Mouse (Mus musculus) myocyte (in vitro differentiated cells): ENCODE results near the gene Lelp1. TPM values are rescaled to one million over a fixed set of nuclear protein-coding genes. Genes with fewer than 3 reads are reported as not detected.
A peak's percentile ranks its signal among the peaks of the same experiment; 100 is the strongest.

Experiments
- H3K27me3 ChIP-seq: one replicate; pipeline ENCODE4 v1.6.1; 2011; ENCODE audit not compliant: control insufficient read depth, insufficient read depth, insufficient read length
- H3K36me3 ChIP-seq: one replicate; pipeline ENCODE4 v1.6.1; 2011; ENCODE audit not compliant: control insufficient read depth, insufficient read depth
- H3K4me2 ChIP-seq: one replicate; pipeline ENCODE4 v1.6.1; 2011; ENCODE audit warnings: low read depth, control low read depth
- H3K4me3 ChIP-seq: one replicate; pipeline ENCODE4 v1.5.1; 2011; ENCODE audit warnings: mild to moderate bottlenecking, control low read depth, moderate library complexity
- H3K79me2 ChIP-seq: one replicate; pipeline ENCODE4 v1.6.1; 2011; ENCODE audit not compliant: control insufficient read depth, insufficient read depth
- H3ac ChIP-seq: one replicate; pipeline ENCODE4 v1.6.1; 2011; ENCODE audit not compliant: control insufficient read depth, insufficient read length
- CEBPB ChIP-seq: IDR thresholded peaks from 2 replicates; pipeline ENCODE4 v1.6.1; 2011; ENCODE audit warnings: mild to moderate bottlenecking, moderate library complexity; ENCODE audit not compliant: poor library complexity, insufficient read depth, severe bottlenecking
- E2F4 ChIP-seq: IDR thresholded peaks from one replicate; pipeline ENCODE4 v1.6.1; 2011; ENCODE audit warnings: mild to moderate bottlenecking, control low read depth, moderate library complexity; ENCODE audit not compliant: insufficient read depth
- MAX ChIP-seq: IDR thresholded peaks from one replicate; pipeline ENCODE4 v1.6.1; 2011; ENCODE audit warnings: low read depth, mild to moderate bottlenecking, control low read depth
- MYOD1 ChIP-seq, 3 experiments: IDR thresholded peaks; one replicate each; pipeline ENCODE4 v1.6.1; 2011; ENCODE audit warnings: control low read depth in 2 of 3, low read depth in 2 of 3, mild to moderate bottlenecking in 2 of 3, moderate library complexity in 1 of 3; ENCODE audit not compliant: insufficient read length in 2 of 3, control insufficient read depth in 1 of 3
- MYOG ChIP-seq, 3 experiments: IDR thresholded peaks; one replicate each; pipeline ENCODE4 v1.6.1; 2011; ENCODE audit warnings: control low read depth in 2 of 3, low read depth in 2 of 3, mild to moderate bottlenecking in 2 of 3; ENCODE audit not compliant: insufficient read length in 2 of 3, control insufficient read depth in 1 of 3, insufficient read depth in 1 of 3
- POLR2A ChIP-seq: IDR thresholded peaks from one replicate; pipeline ENCODE4 v1.6.1; 2011; ENCODE audit warnings: low read depth, mild to moderate bottlenecking, control low read depth, moderate library complexity; ENCODE audit not compliant: insufficient read length
- POLR2AphosphoS2 ChIP-seq: IDR thresholded peaks from one replicate; pipeline ENCODE4 v1.6.1; 2011; ENCODE audit warnings: low read depth, control low read depth; ENCODE audit not compliant: insufficient read length
- REST ChIP-seq: IDR thresholded peaks from one replicate; pipeline ENCODE4 v1.6.1; 2011; ENCODE audit warnings: mild to moderate bottlenecking, control low read depth, moderate library complexity; ENCODE audit not compliant: insufficient read depth, insufficient read length
- SRF ChIP-seq: IDR thresholded peaks from one replicate; pipeline ENCODE4 v1.6.1; 2011; ENCODE audit warnings: low read depth; ENCODE audit not compliant: control insufficient read depth, insufficient read length
- TCF12 ChIP-seq: IDR thresholded peaks from one replicate; pipeline ENCODE4 v1.6.1; 2011; ENCODE audit warnings: mild to moderate bottlenecking, control low read depth; ENCODE audit not compliant: poor library complexity, insufficient read depth, severe bottlenecking
- TCF3 ChIP-seq: IDR thresholded peaks from one replicate; pipeline ENCODE4 v1.6.1; 2011; ENCODE audit warnings: low read depth, control low read depth; ENCODE audit not compliant: insufficient read length
- USF1 ChIP-seq: IDR thresholded peaks from one replicate; pipeline ENCODE4 v1.6.1; 2011; ENCODE audit warnings: low read depth, mild to moderate bottlenecking, control low read depth, moderate library complexity
- polyA plus RNA-seq: library from polyadenylated mRNA; unstranded; fragments of >200 nt; fragmentation: generic; extraction: Trizol; gene quantifications from one replicate; pipeline ENCODE4 v1.2.1, GENCODE M21; 2012; ENCODE audit warnings: missing spikeins

The Lelp1 gene
- polyA plus RNA-seq, 1 experiment = not detected

DNA sequence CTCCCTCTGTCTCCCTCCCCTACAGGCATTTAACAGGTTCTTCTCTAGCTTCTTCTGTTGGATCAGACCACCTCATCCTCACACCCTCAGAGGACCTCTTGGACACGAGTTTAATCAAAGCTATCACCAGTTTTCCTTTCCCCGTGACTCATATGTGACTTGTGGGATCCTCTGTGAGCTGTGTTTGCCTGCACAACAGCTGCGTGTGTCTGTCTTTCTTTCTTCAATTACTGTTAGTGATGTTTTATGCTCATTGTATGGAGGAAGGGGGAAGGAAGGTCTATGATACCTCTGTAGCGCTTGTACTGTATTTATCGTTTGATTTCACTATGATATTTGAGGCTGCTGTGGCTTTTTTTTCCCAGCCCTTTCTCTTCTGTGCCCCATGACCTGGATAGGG lies 5.4 kb upstream of the Lelp1 start:
- no peaks in the 10 kb centered on the region for H3K36me3 ChIP-seq
- TF ChIP-seq POLR2AphosphoS2 = no peak
- no peak for TF ChIP-seq MAX
- no peak for TF ChIP-seq SRF
- peak; percentile 26 for TF ChIP-seq TCF3
- TF ChIP-seq REST = no peak
- TF ChIP-seq POLR2A = no peak
- no peak for TF ChIP-seq CEBPB
- TF ChIP-seq E2F4 = no peak
- TF ChIP-seq TCF12 = no peak
- no peak for TF ChIP-seq MYOG (IDR thresholded peaks at IDR 0.05; ENCODE audit: control insufficient read depth in 1 of 3, insufficient read depth in 1 of 3, insufficient read length in 2 of 3, low read depth in 2 of 3)
- no peak for TF ChIP-seq USF1
- TF ChIP-seq MYOD1 (IDR thresholded peaks at IDR 0.05; ENCODE audit: control insufficient read depth in 1 of 3, insufficient read length in 2 of 3, low read depth in 2 of 3) = peak; percentile 67 to 97 (median 94)
- no peaks in the 10 kb centered on the region for H3K79me2 ChIP-seq
- no peak overlapping the region for H3K4me3 ChIP-seq
- peak overlapping the region; percentile 59 for H3K4me2 ChIP-seq
- H3ac ChIP-seq = no peak overlapping the region
- no peaks in the 10 kb centered on the region for H3K27me3 ChIP-seq

DNA sequence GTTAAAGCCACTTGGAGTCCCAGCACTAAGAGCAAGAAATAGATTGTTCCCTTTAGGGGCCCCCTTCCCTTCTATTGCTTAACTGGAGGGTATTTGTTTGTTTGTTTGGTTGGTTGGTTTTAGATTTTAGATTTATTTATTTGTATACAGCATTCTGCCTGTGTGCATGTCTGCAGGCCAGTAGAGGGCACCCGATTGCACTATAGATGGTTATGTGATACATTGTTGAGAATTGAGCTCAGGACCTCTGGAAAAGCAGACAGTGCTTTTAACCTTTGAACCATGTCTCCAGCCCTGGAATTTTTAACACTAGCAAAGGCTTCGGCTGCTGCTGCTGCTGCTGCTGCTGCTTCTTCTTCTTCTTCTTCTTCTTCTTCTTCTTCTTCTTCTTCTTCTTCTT lies 4.9 kb upstream of the Lelp1 start:
- Histone ChIP-seq H3K27me3 (no peaks in the 10 kb centered on the region), H3K79me2 (no peaks in the 10 kb centered on the region), H3K36me3 (no peaks in the 10 kb centered on the region), H3ac (no peak overlapping the region), H3K4me2 (peak overlapping the region; percentile 59), H3K4me3 (no peak overlapping the region)
- TF ChIP-seq MAX = no peak

DNA sequence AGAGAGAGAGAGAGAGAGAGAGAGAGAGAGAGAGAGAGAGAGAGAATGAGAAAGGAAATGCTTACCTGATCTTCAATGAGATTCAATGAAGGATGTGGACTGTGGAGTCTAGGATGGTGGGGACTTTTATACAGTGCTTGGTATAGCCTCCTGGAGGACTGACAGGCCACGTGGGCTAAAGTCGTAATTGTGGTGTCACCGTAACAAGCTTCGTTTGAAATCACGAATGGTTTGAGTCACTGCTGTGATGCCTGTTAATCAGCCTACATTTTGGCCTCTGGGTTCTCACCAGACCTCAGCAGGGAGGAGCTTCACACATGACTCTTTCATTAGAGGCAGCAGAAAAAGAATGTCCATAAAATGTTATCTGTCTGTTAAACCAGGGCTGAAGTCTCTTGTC lies 18.7 kb downstream of the Lelp1 start, which contains the start of gene Prr9:
Prr9 (minus strand) TSS at position 101 of the 400 bp plus-strand sequence.
- no peak within 1 kb of the TSS for H3ac ChIP-seq
- H3K36me3 ChIP-seq = no peaks in the 10 kb centered on the region
- no peak within 1 kb of the TSS for H3K4me3 ChIP-seq
- H3K4me2 ChIP-seq = no peak within 1 kb of the TSS
- no peaks in the 10 kb centered on the region for H3K79me2 ChIP-seq
- TF ChIP-seq SRF = no peak
- TF ChIP-seq MYOG (IDR thresholded peaks at IDR 0.05; ENCODE audit: control insufficient read depth in 1 of 3, insufficient read depth in 1 of 3, insufficient read length in 2 of 3, low read depth in 2 of 3) = no peak
- no peak for TF ChIP-seq TCF12
- no peak for TF ChIP-seq POLR2AphosphoS2
- TF ChIP-seq USF1 = no peak
- no peak for TF ChIP-seq POLR2A
- no peak for TF ChIP-seq CEBPB
- TF ChIP-seq TCF3 = no peak
- no peaks in the 10 kb centered on the region for H3K27me3 ChIP-seq

DNA sequence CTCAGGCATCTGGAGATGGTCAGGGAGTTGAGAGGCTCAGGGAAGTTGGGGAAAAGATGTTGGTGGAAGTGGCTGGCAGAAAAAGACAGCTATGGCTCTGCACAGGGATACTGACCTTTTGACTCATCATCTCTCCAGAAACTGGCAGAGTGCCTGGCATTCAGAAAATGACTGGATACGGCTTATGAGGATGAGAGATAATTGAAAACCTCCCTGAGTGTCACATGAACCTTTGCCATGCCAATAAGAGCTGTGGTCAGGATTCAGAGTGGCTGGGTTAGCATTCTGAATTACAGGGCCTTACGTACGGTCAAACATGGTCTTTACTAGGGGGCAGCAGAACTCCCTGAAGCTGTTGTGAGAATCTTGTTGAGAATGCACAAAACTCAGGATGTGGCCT lies 21.6 kb downstream of the Lelp1 start:
- peak; percentile 54 for TF ChIP-seq USF1
- no peak for TF ChIP-seq MAX
- Histone ChIP-seq H3K27me3 (no peaks in the 10 kb centered on the region), H3K4me3 (no peak overlapping the region), H3K79me2 (no peaks in the 10 kb centered on the region), H3ac (no peak overlapping the region), H3K36me3 (no peaks in the 10 kb centered on the region), H3K4me2 (no peak overlapping the region)

GRCm38 (mm10) chr3:92117930-92118329 lies 24.6 kb downstream of the Lelp1 start:
- Histone ChIP-seq H3K4me3 (no peak overlapping the region), H3K27me3 (no peaks in the 10 kb centered on the region), H3K4me2 (no peak overlapping the region), H3ac (no peak overlapping the region), H3K79me2 (no peaks in the 10 kb centered on the region), H3K36me3 (no peaks in the 10 kb centered on the region)
- no peak for TF ChIP-seq POLR2A
- no peak for TF ChIP-seq SRF
- TF ChIP-seq TCF12 = no peak
- no peak for TF ChIP-seq TCF3
- TF ChIP-seq MYOD1 (IDR thresholded peaks at IDR 0.05; ENCODE audit: control insufficient read depth in 1 of 3, insufficient read length in 2 of 3, low read depth in 2 of 3) = no peak
- TF ChIP-seq REST = no peak
- TF ChIP-seq E2F4 = no peak
- no peak for TF ChIP-seq POLR2AphosphoS2
- TF ChIP-seq USF1 = no peak
- no peak for TF ChIP-seq MYOG (IDR thresholded peaks at IDR 0.05; ENCODE audit: control insufficient read depth in 1 of 3, insufficient read depth in 1 of 3, insufficient read length in 2 of 3, low read depth in 2 of 3)

DNA sequence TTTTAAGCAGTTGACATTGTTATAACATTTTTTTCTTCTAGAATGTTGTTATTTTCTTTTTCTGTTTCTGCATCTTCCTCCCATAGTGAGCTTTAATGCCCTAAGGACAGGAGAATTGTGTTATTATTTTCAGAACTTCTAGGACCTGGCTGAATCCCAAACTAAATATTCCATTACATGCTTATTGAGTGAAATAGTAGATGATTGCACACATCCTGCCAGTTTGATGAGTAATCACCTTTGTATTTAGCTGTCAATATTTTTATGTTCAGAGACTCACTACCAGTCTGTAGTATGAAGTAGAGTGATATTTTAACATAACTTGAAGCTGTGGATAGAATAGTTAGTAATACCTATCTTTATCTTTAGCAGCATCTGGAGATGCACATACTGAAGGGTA lies 31.0 kb downstream of the Lelp1 start:
- no peak overlapping the region for H3ac ChIP-seq
- H3K4me2 ChIP-seq = peak overlapping the region; percentile 42
- TF ChIP-seq SRF (no peak), POLR2A (no peak), MAX (no peak), REST (no peak), USF1 (no peak), MYOG (IDR thresholded peaks at IDR 0.05; ENCODE audit: control insufficient read depth in 1 of 3, insufficient read depth in 1 of 3, insufficient read length in 2 of 3, low read depth in 2 of 3) (no peak), CEBPB (no peak), TCF12 (no peak), TCF3 (no peak), MYOD1 (IDR thresholded peaks at IDR 0.05; ENCODE audit: control insufficient read depth in 1 of 3, insufficient read length in 2 of 3, low read depth in 2 of 3) (no peak), E2F4 (no peak), POLR2AphosphoS2 (no peak)
- no peaks in the 10 kb centered on the region for H3K27me3 ChIP-seq
- H3K4me3 ChIP-seq = no peak overlapping the region
- no peaks in the 10 kb centered on the region for H3K36me3 ChIP-seq
- no peaks in the 10 kb centered on the region for H3K79me2 ChIP-seq
